Mouse (Mus musculus) embryonic fibroblast, embryonic 13.5 days (primary cell): ENCODE measurements around the gene Rnf135.

Experiments
- CTCF ChIP-seq: IDR thresholded peaks from 2 replicates; pipeline ENCODE4 v1.5.1; 2011; ENCODE audit warnings: mild to moderate bottlenecking, control low read depth, low read length, moderate library complexity, borderline replicate concordance; ENCODE audit not compliant: insufficient read depth
- POLR2A ChIP-seq: IDR thresholded peaks from 2 replicates; pipeline ENCODE4 v1.6.1; 2011; ENCODE audit warnings: low read depth, mild to moderate bottlenecking, control low read depth, low read length, moderate library complexity

- TF ChIP-seq CTCF (no peak), POLR2A (no peak)
Measured at GRCm38 (mm10) chr11:80171884-80172283, 11.8 kb upstream of the Rnf135 start.
